Mouse (Mus musculus) heart, embryonic 14.5 days (tissue): ENCODE results near the gene Kcnk1. TPM values are rescaled to one million over a fixed set of nuclear protein-coding genes. Genes with fewer than 3 reads are reported as not detected.

Experiments used
- ATAC-seq: fragments of 200-750 bp; cut with Nextera tagmentation; 2 replicates; pipeline ENCODE4 v1.8.0; 2017; ENCODE audit warnings: low read depth, moderate TSS enrichment; ENCODE audit not compliant: insufficient number of reproducible peaks, insufficient read depth, low FRiP score
- H3K27ac ChIP-seq, 2 experiments: fragments of 200-500 bp in 1 of 2; fragments of 300-500 bp in 1 of 2; sonication (generic) in 1 of 2; replicated peaks in 1 of 2; 2 replicates each; pipeline ENCODE4 v1.5.1; 2012 to 2014; ENCODE audit warnings: low read depth in 2 of 2, low read length in 2 of 2, control low read depth in 1 of 2, mild to moderate bottlenecking in 1 of 2, mixed read lengths in 1 of 2; ENCODE audit not compliant: control insufficient read depth in 1 of 2, insufficient read depth in 1 of 2
- H3K27me3 ChIP-seq: fragments of 300-500 bp; sonication (generic); 2 replicates; pipeline ENCODE4 v1.6.1; 2014; ENCODE audit warnings: mild to moderate bottlenecking, low read length, control low read depth; ENCODE audit not compliant: control insufficient read depth, insufficient read depth
- H3K36me3 ChIP-seq: fragments of 300-500 bp; sonication (generic); 2 replicates; pipeline ENCODE4 v1.6.1; 2014; ENCODE audit warnings: mild to moderate bottlenecking, control low read depth, low read length, mixed read lengths; ENCODE audit not compliant: control insufficient read depth, insufficient read depth
- H3K4me1 ChIP-seq, 2 experiments: fragments of 200-500 bp in 1 of 2; fragments of 300-500 bp in 1 of 2; sonication (generic) in 1 of 2; 2 replicates each; pipeline ENCODE4 v1.6.1; 2012 to 2014; ENCODE audit warnings: low read length in 2 of 2, control low read depth in 1 of 2, mixed read lengths in 1 of 2; ENCODE audit not compliant: control insufficient read depth in 2 of 2, insufficient read depth in 2 of 2
- H3K4me2 ChIP-seq: fragments of 300-500 bp; sonication (generic); 2 replicates; pipeline ENCODE4 v1.6.1; 2014; ENCODE audit warnings: mild to moderate bottlenecking, low read length
- H3K4me3 ChIP-seq, 2 experiments: fragments of 200-500 bp in 1 of 2; fragments of 300-500 bp in 1 of 2; sonication (generic) in 1 of 2; 2 replicates each; pipeline ENCODE4 v1.5.1; 2012 to 2014; ENCODE audit warnings: low read length in 2 of 2, mild to moderate bottlenecking in 2 of 2, control low read depth in 1 of 2, low read depth in 1 of 2, moderate library complexity in 1 of 2; ENCODE audit not compliant: control insufficient read depth in 1 of 2, insufficient read depth in 1 of 2
- H3K9ac ChIP-seq: fragments of 300-500 bp; sonication (generic); 2 replicates; pipeline ENCODE4 v1.6.1; 2014; ENCODE audit warnings: mild to moderate bottlenecking, low read length
- H3K9me3 ChIP-seq: fragments of 300-500 bp; sonication (generic); 2 replicates; pipeline ENCODE4 v1.6.1; 2016; ENCODE audit warnings: low read length, control low read depth; ENCODE audit not compliant: control insufficient read depth
- WGBS: fragments of 180-500 bp; shearing (Covaris S2); extraction: QIAGEN DNeasy Blood & Tissue Kit; methylation state at CpG from one replicate; pipeline ENCODE4 v1.1.7; 2014; 5-methylcytosine and 5-hydroxymethylcytosine counted together
- polyA plus RNA-seq: library from polyadenylated mRNA; unstranded; fragments of >200 nt; fragmentation: Nextera tagmentation; extraction: Ambion mirVana; gene quantifications from 2 replicates; pipeline ENCODE4 v1.2.1, GENCODE M21; 2014

The Kcnk1 gene
- polyA plus RNA-seq, 1 experiment from 2014 or later: 1.9 TPM

DNA sequence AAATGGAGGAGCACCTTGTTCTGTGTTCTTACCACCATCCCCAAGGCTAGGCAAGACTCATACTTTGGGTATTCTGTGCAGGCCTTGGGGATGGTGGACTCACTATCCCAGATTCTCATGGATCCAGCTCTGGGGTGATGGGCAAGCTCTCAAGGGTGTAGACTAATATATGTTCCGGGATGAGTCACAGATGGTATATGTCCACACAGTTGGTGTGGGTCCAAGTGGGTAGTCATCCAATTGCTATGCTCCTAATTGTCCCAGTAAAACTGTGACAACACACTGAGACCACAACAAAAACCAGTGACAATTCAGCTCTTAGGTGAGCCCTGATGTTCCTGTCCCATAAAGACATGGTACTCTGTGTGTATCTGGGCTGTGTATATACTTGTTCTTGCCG lies 14.0 kb downstream of the Kcnk1 start:
- no peaks in the 10 kb centered on the region for H3K36me3 ChIP-seq
- H3K9ac ChIP-seq: no peak overlapping the region
- no peak overlapping the region for H3K27ac ChIP-seq
- H3K4me2 ChIP-seq: no peak overlapping the region
- no peaks in the 10 kb centered on the region for H3K4me1 ChIP-seq
- no peaks in the 10 kb centered on the region for H3K27me3 ChIP-seq
- WGBS: 90% methylated on average over 2 of the region's 2 CpGs
- H3K9me3 ChIP-seq: no peaks in the 10 kb centered on the region
- no peak overlapping the region for H3K4me3 ChIP-seq
- no peak for ATAC-seq

- Histone ChIP-seq H3K4me1 (no peaks in the 10 kb centered on the region), H3K4me3 (no peak overlapping the region), H3K9me3 (no peaks in the 10 kb centered on the region), H3K9ac (no peak overlapping the region), H3K27ac (no peak overlapping the region), H3K4me2 (no peak overlapping the region), H3K36me3 (no peaks in the 10 kb centered on the region), H3K27me3 (no peaks in the 10 kb centered on the region)
- 60% methylated on average over 3 of the region's 3 CpGs for WGBS
- ATAC-seq: no peak
Measured at GRCm38 (mm10) chr8:126010900-126011299, 15.9 kb downstream of the Kcnk1 start.

GRCm38 (mm10) chr8:126012334-126012733 lies 17.4 kb downstream of the Kcnk1 start:
- Histone ChIP-seq H3K27me3 (no peaks in the 10 kb centered on the region), H3K36me3 (no peaks in the 10 kb centered on the region), H3K9ac (no peak overlapping the region), H3K27ac (no peak overlapping the region), H3K4me2 (no peak overlapping the region), H3K9me3 (no peaks in the 10 kb centered on the region), H3K4me3 (no peak overlapping the region), H3K4me1 (no peaks in the 10 kb centered on the region)
- no peak for ATAC-seq
- 92% methylated on average over 6 of the region's 6 CpGs for WGBS

DNA sequence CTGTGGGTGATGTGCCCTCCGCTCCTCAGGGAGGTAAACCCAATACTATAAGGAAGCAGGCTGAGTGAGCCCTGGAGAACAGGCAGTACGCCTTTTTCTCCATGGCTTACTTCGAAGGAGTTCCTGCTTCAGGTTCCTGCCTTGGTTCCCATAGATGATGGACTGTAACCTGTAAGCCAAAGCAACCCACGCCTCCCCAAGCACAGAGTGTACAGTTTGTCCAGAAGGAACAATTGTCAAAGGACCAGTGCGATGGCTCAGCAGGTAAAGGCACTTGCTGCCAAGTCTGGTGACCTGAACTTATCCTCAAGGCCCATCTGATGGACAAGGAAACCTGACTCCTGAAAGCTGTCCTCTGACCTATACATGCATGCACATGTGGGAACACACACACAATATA lies 18.7 kb downstream of the Kcnk1 start:
- Histone ChIP-seq H3K9me3 (no peaks in the 10 kb centered on the region), H3K27ac (no peak overlapping the region), H3K4me2 (no peak overlapping the region), H3K9ac (no peak overlapping the region), H3K27me3 (no peaks in the 10 kb centered on the region), H3K36me3 (no peaks in the 10 kb centered on the region), H3K4me3 (no peak overlapping the region), H3K4me1 (no peaks in the 10 kb centered on the region)
- no peak for ATAC-seq
- 84% methylated on average over 5 of the region's 5 CpGs for WGBS

DNA sequence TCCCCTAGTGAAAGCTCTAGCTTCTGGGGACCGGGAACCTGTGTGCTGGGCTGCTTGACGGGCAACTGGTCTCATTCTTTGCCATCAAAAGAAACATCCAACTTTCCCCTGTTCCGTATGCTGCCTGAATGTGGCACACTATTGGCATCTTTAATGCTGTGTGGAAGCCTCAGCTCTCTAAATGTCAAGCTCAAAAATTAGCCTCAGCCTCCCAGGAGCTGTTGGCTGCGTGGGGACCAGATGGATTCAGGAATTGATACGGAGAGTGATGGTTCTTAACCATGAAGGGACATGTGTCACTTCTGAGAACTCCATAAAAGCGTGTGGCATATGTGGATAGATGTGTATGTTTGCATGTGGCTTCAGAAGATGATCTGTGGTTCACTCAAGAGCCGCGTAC lies 27.0 kb downstream of the Kcnk1 start:
- no peak overlapping the region for H3K9ac ChIP-seq
- H3K9me3 ChIP-seq: no peaks in the 10 kb centered on the region
- no peak for ATAC-seq
- no peaks in the 10 kb centered on the region for H3K4me1 ChIP-seq
- H3K4me2 ChIP-seq: no peak overlapping the region
- no peaks in the 10 kb centered on the region for H3K27me3 ChIP-seq
- no peaks in the 10 kb centered on the region for H3K36me3 ChIP-seq
- H3K27ac ChIP-seq: no peak overlapping the region
- WGBS: 90% methylated on average over 8 of the region's 8 CpGs
- no peak overlapping the region for H3K4me3 ChIP-seq

- Histone ChIP-seq H3K27ac (no peak overlapping the region), H3K9me3 (no peaks in the 10 kb centered on the region), H3K36me3 (no peaks in the 10 kb centered on the region), H3K4me3 (no peak overlapping the region), H3K4me2 (no peak overlapping the region), H3K9ac (no peak overlapping the region), H3K4me1 (no peaks in the 10 kb centered on the region), H3K27me3 (no peaks in the 10 kb centered on the region)
- no peak for ATAC-seq
- WGBS: 53% methylated on average over 3 of the region's 3 CpGs
Measured at GRCm38 (mm10) chr8:126023706-126024305, 28.8 kb downstream of the Kcnk1 start.

GRCm38 (mm10) chr8:126024891-126025290 lies 29.9 kb downstream of the Kcnk1 start:
- WGBS: 81% methylated on average over 16 of the region's 16 CpGs

GRCm38 (mm10) chr8:126026121-126026520 lies 31.2 kb downstream of the Kcnk1 start:
- no peaks in the 10 kb centered on the region for H3K4me1 ChIP-seq
- H3K4me2 ChIP-seq: no peak overlapping the region
- no peak overlapping the region for H3K4me3 ChIP-seq
- WGBS: 83% methylated on average over 9 of the region's 9 CpGs
- H3K36me3 ChIP-seq: no peaks in the 10 kb centered on the region
- no peak overlapping the region for H3K27ac ChIP-seq
- no peak for ATAC-seq
- no peaks in the 10 kb centered on the region for H3K9me3 ChIP-seq
- H3K9ac ChIP-seq: no peak overlapping the region
- H3K27me3 ChIP-seq: no peaks in the 10 kb centered on the region

More at GRCm38 (mm10) chr8:126024891-126025290, 29.9 kb downstream of the Kcnk1 start:
- Histone ChIP-seq H3K4me1 (no peaks in the 10 kb centered on the region), H3K4me2 (no peak overlapping the region), H3K9ac (no peak overlapping the region), H3K36me3 (no peaks in the 10 kb centered on the region), H3K27me3 (no peaks in the 10 kb centered on the region), H3K27ac (no peak overlapping the region), H3K9me3 (no peaks in the 10 kb centered on the region), H3K4me3 (no peak overlapping the region)
- no peak for ATAC-seq
